14 mouse cellular contexts compared by ENCODE assay signal in genomic region chr8:66362882-66363801, GRCm38 (mm10).
A peak's percentile ranks its signal among the peaks of the same experiment; 100 is the strongest.
DNase-seq lines count a peak whose midpoint lies in the region; ATAC-seq lines count a peak whose summit lies in the region.
"Had no signal": no experiment of that assay in that cellular context is flagged by ENCODE, and none has a peak within 500 bp of the region (broad histone marks: within the 10 kb centered on the region; RNA-seq: fewer than 3 reads in every experiment).

No protein-coding gene starts in this region.

- peak; percentile 26 to 36 for DNase-seq in cerebellum, postnatal 14 days
- no peak for DNase-seq in cerebellum, adult 9-11 months
- peak; percentile 24 for DNase-seq in left cerebral cortex, postnatal 4 days
- DNase-seq in left cerebral cortex, adult 8-10 months (ENCODE audit: low spot score in 2 of 2), result no peak
- DNase-seq in brain, adult 2 months (ENCODE audit: low read depth, low spot score), result peak; percentile 18
- DNase-seq in layer of hippocampus, adult 8-10 months (ENCODE audit: low spot score in 2 of 2), result peak; percentile 14 to 24
- no peak for DNase-seq in kidney, postnatal 25 days
- DNase-seq: cerebellum, adult 11 months; gastrocnemius, adult 2 months; kidney, postnatal 10 days; lung, postnatal 10 days; thymus, adult 2 months had no signal

- intact Hi-C loops in left cerebral cortex, postnatal 4 days (cut with DNase I), result no loop called here

- no peak for ATAC-seq in frontal cortex, adult (ENCODE audit: low TSS enrichment)
- ATAC-seq: intestine, postnatal 0 days had no signal

Comparison
In these comparisons a context has a peak if more than half of its experiments do, and no peak if none do; other contexts are left out.
1. DNase-seq: peak in cerebellum, postnatal 14 days (2 of 2), left cerebral cortex, postnatal 4 days (single experiment), brain, adult 2 months (single experiment) and layer of hippocampus, adult 8-10 months (2 of 2); none in cerebellum, adult 9-11 months (single experiment), left cerebral cortex, adult 8-10 months (0 of 2) and kidney, postnatal 25 days (0 of 2).